Mouse (Mus musculus) intestine, embryonic 16.5 days (tissue): Measurements from ENCODE around the gene Kmt2d. TPM values are rescaled to one million over a fixed set of nuclear protein-coding genes. Genes with fewer than 3 reads are reported as not detected.
A peak's percentile ranks its signal among the peaks of the same experiment; 100 is the strongest.

Source experiments
- ATAC-seq: fragments of 200-750 bp; cut with Nextera tagmentation; 2 replicates; pipeline ENCODE4 v1.8.0; 2017; ENCODE audit warnings: moderate TSS enrichment, moderate library complexity
- H3K27ac ChIP-seq: fragments of 300-500 bp; sonication (generic); 2 replicates; pipeline ENCODE4 v1.5.1; 2014; ENCODE audit warnings: mild to moderate bottlenecking, low read length
- H3K27me3 ChIP-seq: fragments of 300-500 bp; sonication (generic); replicated peaks from 2 replicates; pipeline ENCODE4 v1.6.1; 2014; ENCODE audit warnings: low read length, control low read depth, mixed read lengths; ENCODE audit not compliant: control insufficient read depth, insufficient read depth
- H3K36me3 ChIP-seq: fragments of 300-500 bp; sonication (generic); 2 replicates; pipeline ENCODE4 v1.6.1; 2014; ENCODE audit warnings: low read length, control low read depth; ENCODE audit not compliant: control insufficient read depth, insufficient read depth
- H3K4me1 ChIP-seq: fragments of 300-500 bp; sonication (generic); 2 replicates; pipeline ENCODE4 v1.6.1; 2014; ENCODE audit warnings: low read length, control low read depth, mixed read lengths; ENCODE audit not compliant: control insufficient read depth, insufficient read depth
- H3K4me2 ChIP-seq: fragments of 300-500 bp; sonication (generic); 2 replicates; pipeline ENCODE4 v1.6.1; 2014; ENCODE audit warnings: low read depth, low read length, control low read depth
- H3K4me3 ChIP-seq: fragments of 300-500 bp; sonication (generic); 2 replicates; pipeline ENCODE4 v1.5.1; 2014; ENCODE audit warnings: mild to moderate bottlenecking, low read length
- H3K9ac ChIP-seq: fragments of 300-500 bp; sonication (generic); 2 replicates; pipeline ENCODE4 v1.6.1; 2014; ENCODE audit warnings: low read depth, low read length
- H3K9me3 ChIP-seq: fragments of 300-500 bp; sonication (generic); 2 replicates; pipeline ENCODE4 v1.6.1; 2016; ENCODE audit warnings: low read length, control low read depth; ENCODE audit not compliant: control insufficient read depth
- WGBS: fragments of 180-500 bp; shearing (Covaris S2); extraction: QIAGEN DNeasy Blood & Tissue Kit; methylation state at CpG from one replicate; pipeline ENCODE4 v1.1.7; 2014; 5-methylcytosine and 5-hydroxymethylcytosine counted together
- polyA plus RNA-seq: library from polyadenylated mRNA; unstranded; fragments of >200 nt; fragmentation: Nextera tagmentation; extraction: Ambion mirVana; gene quantifications from 2 replicates; pipeline ENCODE4 v1.2.1, GENCODE M21; 2015

Kmt2d gene
- polyA plus RNA-seq, 1 experiment from 2014 or later, result 7.7 TPM

DNA sequence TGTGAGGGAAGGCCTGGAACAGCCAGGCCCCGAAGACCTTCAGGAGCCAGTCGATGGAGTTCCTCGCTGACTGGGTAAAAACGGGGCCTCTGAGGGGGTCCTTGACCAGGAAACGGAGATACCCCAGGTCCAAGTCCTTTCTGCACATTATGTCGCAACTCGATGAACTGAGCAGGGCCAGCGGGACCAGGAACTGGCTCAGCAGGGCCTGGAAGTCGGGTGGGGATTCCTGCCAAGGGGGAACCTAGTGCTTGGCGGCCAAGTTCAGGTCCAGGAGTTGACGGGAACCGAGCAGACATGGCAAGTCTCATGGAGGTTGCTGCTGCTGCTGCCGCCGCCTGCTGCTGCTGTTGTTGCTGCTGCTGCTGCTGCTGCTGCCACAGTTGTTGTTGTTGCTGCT lies 20.3 kb downstream of the Kmt2d start:
- peak; percentile 38; the same call in 1 of the 2 replicates for ATAC-seq
- no peaks in the 10 kb centered on the region for H3K27me3 ChIP-seq
- H3K4me1 ChIP-seq, result peaks cover 5% of the 10 kb centered on the region; the same call in 1 of the 2 replicates
- H3K36me3 ChIP-seq, result peaks cover 60% of the 10 kb centered on the region
- WGBS, result 77% methylated on average over 14 of the region's 14 CpGs
- H3K4me3 ChIP-seq, result no peak overlapping the region
- H3K9me3 ChIP-seq, result no peaks in the 10 kb centered on the region
- H3K9ac ChIP-seq, result no peak overlapping the region; the same call in 1 of the 2 replicates
- no peak overlapping the region for H3K27ac ChIP-seq
- no peak overlapping the region for H3K4me2 ChIP-seq

DNA sequence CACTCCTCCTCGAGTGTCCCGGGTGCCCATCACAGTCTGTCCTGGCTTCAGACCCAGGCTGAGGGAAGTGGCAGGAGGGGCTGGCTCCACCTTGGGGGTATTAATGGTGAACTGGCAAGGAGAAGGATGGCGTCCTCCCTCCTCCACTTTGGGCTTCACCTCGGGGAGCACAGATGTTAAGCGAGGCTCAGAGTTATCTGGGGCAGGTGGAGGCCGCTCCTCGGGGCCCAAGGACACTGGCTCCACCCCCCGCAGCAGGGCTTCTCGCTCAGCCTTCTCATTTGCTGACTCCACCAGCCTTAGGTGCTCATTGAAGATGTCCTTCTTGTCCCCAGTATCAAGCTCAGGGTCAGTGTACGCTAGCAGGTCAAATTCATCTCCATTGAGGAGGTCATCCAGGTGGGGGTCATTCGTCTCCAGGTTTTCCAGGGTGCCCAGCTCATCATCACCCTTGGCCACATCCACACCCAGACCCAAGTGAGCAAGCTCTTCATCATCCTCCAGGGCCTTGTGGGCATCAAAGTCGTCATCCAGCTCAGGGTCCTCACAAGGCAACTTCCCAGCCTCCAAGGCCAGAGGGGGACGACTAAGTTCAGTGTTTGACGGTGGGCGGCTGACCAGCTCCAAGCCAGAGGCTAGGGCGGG lies 20.9 kb downstream of the Kmt2d start:
- Histone ChIP-seq H3K27me3 (no peaks in the 10 kb centered on the region), H3K4me2 (no peak overlapping the region), H3K9ac (no peak overlapping the region), H3K9me3 (no peaks in the 10 kb centered on the region), H3K4me3 (no peak overlapping the region), H3K27ac (no peak overlapping the region), H3K4me1 (peaks cover 5% of the 10 kb centered on the region; the same call in 1 of the 2 replicates), H3K36me3 (peaks cover 61% of the 10 kb centered on the region)
- ATAC-seq, result no peak
- whole genome bisulfite sequencing, result 84% methylated on average over 16 of the region's 16 CpGs

DNA sequence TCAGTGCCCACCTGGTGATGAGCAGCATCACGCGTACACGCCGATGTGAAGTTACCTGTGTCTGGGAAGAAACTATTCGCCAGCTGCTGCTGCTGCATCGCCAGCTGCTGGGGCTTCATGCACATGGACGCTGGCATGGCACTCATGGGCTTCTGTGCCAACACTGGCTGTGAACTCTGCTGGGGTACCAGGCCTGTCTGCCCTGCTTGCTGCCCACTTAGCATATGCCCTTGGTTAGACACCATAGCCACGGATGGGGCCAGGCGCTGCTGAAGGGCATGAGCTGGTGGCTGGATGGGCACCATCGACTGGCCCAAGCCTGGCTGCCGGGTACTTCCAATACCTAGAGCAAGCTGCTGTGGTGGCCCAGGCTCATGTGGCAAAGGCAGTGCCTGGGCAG lies 21.8 kb downstream of the Kmt2d start:
- Histone ChIP-seq H3K27ac (no peak overlapping the region), H3K27me3 (no peaks in the 10 kb centered on the region), H3K4me2 (no peak overlapping the region), H3K9ac (no peak overlapping the region), H3K4me3 (no peak overlapping the region), H3K4me1 (peaks cover 5% of the 10 kb centered on the region; the same call in 1 of the 2 replicates), H3K9me3 (no peaks in the 10 kb centered on the region), H3K36me3 (peaks cover 64% of the 10 kb centered on the region)
- WGBS, result 95% methylated on average over 11 of the region's 11 CpGs
- no peak for ATAC-seq

DNA sequence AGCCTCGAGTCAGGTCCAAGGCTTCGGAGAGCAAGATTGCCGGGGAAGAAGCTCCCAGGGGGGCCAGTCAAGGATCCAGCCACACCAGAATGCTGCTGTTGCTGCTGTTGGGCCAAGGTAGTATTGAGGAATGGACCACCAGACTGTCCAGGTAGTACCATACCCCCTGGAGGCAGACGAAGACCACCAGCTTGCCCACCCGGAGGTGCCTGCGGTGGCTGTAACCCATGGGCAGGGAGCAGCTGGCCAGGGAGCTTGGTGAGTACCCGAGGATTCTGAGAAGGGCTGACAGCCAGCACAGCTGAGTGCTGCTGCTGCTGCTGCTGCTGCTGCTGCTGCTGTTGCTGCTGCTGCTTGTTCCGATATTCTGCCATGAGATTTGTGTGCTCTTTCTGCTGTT lies 24.9 kb downstream of the Kmt2d start:
- H3K4me1 ChIP-seq, result no peaks in the 10 kb centered on the region
- no peak for ATAC-seq
- H3K36me3 ChIP-seq, result peaks cover 65% of the 10 kb centered on the region
- no peaks in the 10 kb centered on the region for H3K9me3 ChIP-seq
- WGBS, result 85% methylated on average over 8 of the region's 8 CpGs
- no peaks in the 10 kb centered on the region for H3K27me3 ChIP-seq
- H3K4me2 ChIP-seq, result no peak overlapping the region
- H3K27ac ChIP-seq, result no peak overlapping the region
- H3K4me3 ChIP-seq, result no peak overlapping the region
- H3K9ac ChIP-seq, result no peak overlapping the region

DNA sequence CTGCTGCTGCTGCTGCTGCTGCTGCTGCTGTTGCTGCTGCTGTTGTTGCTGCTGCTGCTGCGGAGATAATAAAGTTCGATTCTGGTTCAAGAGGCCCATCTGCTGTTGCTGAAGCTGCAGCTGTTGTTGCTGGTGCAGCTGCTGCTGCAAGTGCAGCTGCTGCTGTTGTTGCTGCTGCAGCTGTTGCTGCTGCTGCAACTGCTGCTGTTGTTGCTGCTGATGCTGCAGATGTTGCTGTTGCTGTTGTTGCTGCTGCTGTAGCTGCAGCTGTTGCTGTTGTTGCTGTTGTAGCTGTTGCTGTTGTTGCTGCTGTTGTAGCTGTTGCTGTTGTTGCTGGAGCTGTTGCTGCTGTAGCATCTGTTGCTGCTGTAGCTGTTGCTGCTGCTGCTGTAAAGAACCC lies 25.9 kb downstream of the Kmt2d start:
- H3K27ac ChIP-seq, result no peak overlapping the region

DNA sequence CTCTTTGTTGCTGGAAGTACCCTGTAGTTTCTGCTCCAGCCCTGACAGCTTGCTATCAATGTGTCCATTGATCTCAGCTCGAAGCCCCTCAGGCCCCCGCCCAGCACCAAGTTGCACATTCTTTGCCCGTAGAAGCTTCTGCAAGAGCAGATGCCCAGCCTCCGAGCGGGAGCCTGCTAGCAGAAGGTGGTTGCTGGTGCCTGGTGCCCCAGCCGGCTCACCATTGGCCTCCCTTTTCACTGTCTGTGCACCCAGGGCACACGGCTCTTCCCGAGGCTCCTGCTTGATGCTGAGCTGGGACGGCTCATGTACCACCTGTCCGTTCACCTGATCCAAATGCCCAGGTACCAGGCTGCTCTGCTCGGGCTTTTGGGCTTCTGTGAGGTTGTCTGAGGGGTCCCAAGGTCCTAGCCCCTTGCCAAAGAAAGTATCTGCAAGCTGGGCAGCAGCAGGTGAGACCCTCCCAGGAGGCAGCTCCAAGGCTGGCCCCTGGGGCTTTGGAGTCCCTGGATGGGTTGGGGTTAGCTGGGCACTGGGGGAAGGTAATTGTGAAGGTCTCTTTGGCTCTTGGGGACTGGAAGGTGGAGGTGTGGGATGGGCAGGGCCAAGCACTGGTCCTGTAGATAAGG lies 27.3 kb downstream of the Kmt2d start:
- no peak for ATAC-seq
- Histone ChIP-seq H3K4me3 (no peak overlapping the region), H3K4me2 (no peak overlapping the region), H3K36me3 (peaks cover 68% of the 10 kb centered on the region), H3K9me3 (no peaks in the 10 kb centered on the region), H3K27me3 (no peaks in the 10 kb centered on the region), H3K27ac (no peak overlapping the region), H3K4me1 (no peaks in the 10 kb centered on the region), H3K9ac (no peak overlapping the region)
- WGBS, result 87% methylated on average over 11 of the region's 11 CpGs

More for the DNA sequence above, 25.9 kb downstream of the Kmt2d start:
- Histone ChIP-seq H3K9ac (no peak overlapping the region), H3K9me3 (no peaks in the 10 kb centered on the region), H3K27me3 (no peaks in the 10 kb centered on the region), H3K36me3 (peaks cover 69% of the 10 kb centered on the region), H3K4me3 (no peak overlapping the region), H3K4me2 (no peak overlapping the region), H3K4me1 (no peaks in the 10 kb centered on the region)
- 94% methylated on average over 2 of the region's 2 CpGs for WGBS
- ATAC-seq, result no peak

DNA sequence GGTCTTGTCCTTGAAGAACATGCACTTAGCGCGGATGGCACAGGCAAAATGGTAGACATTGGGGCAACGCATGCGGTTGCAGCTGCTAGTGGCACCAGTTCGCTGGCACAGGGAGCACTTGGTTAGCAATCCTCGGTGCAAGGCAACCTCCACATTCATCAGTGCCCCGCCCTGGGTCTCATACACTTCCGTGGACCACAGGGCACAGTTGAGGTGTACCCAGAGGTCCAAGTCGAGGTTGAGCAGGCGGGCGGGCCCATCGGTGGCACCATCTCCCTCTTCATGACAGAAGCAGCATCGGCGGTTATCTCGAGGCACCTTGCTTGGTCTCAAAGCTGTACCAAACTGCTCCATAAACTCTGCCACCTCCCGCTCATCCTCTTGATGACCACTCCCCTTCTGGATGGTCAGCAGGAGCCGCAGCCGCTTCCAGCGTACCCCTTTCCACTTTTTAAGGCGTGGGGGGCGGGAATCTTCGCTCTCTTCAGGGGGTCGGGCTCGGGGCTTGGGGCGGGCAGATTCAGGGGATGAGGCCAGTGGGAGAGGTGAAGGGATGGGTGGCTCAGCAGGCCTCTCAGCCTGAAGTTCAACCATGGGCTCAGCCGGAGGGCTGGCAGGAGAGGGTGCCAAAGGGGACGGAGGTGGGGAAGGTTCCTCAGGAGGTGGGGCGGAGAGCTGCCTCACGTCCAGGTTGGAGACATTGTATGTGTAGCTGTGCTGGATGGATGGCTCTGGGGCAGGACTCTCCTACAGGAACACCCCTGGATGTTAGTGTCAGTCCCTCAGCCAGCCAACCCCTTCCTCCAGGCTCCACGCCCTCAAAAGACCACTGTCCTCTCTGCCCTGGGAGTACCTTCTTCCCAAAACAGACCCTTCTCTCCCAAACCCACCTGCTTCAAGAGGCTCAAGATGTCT lies 31.1 kb downstream of the Kmt2d start:
- 94% methylated on average over 30 of the region's 30 CpGs for WGBS
- Histone ChIP-seq H3K36me3 (peaks cover 58% of the 10 kb centered on the region), H3K27me3 (no peaks in the 10 kb centered on the region), H3K4me3 (no peak overlapping the region), H3K4me2 (no peak overlapping the region), H3K27ac (no peak overlapping the region), H3K9me3 (no peaks in the 10 kb centered on the region), H3K9ac (no peak overlapping the region), H3K4me1 (no peaks in the 10 kb centered on the region)
- ATAC-seq, result no peak

DNA sequence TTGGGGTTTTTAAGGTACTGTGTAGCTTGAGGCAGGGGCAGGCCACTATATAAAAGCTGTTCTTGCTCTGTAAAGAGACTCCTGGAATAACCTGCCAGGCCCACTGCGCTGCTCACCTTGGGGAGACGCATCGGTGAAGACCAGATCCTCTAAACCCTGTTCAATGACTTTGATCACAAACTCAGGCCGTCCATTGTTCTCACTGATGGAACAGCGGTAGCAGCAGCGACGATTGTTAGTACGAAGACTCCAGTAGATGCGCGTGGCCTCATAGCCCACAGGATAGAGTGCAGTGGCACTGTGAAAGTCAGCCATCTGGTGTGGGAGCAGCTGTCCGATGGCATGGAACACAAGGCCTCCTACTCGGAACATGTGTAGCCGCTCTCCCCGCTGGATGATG lies 31.8 kb downstream of the Kmt2d start:
- no peak overlapping the region for H3K4me3 ChIP-seq
- H3K4me1 ChIP-seq, result no peaks in the 10 kb centered on the region
- peaks cover 57% of the 10 kb centered on the region for H3K36me3 ChIP-seq
- H3K9ac ChIP-seq, result no peak overlapping the region
- H3K9me3 ChIP-seq, result no peaks in the 10 kb centered on the region
- WGBS, result 94% methylated on average over 14 of the region's 14 CpGs
- no peak for ATAC-seq
- H3K27ac ChIP-seq, result no peak overlapping the region
- H3K27me3 ChIP-seq, result no peaks in the 10 kb centered on the region
- H3K4me2 ChIP-seq, result no peak overlapping the region

DNA sequence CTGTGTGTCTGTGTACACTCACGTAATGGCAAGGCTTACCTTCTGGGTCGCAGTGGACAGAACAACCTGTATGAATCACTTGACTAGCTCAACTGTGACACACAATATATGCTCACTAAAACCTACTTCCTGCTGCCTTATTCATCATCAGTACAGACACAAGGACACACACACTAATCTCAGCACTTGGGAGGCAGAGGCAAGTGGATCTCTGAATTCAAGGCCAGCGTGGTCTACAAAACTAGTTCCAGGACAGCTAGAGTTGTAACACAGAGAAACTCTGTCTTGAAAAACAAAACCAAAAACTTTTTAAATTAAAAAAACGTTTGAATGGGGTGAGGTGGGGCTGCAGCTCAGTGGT lies 33.3 kb downstream of the Kmt2d start:
- 76% methylated on average over 4 of the region's 4 CpGs for WGBS
- H3K27ac ChIP-seq, result no peak overlapping the region
- no peak overlapping the region for H3K4me2 ChIP-seq
- H3K9me3 ChIP-seq, result no peaks in the 10 kb centered on the region
- H3K4me1 ChIP-seq, result no peaks in the 10 kb centered on the region
- ATAC-seq, result no peak
- no peaks in the 10 kb centered on the region for H3K27me3 ChIP-seq
- H3K36me3 ChIP-seq, result peaks cover 50% of the 10 kb centered on the region
- no peak overlapping the region for H3K4me3 ChIP-seq
- no peak overlapping the region for H3K9ac ChIP-seq
